Mouse (Mus musculus): Measurements from ENCODE around the gene Ttc23. TPM values are rescaled to one million over a fixed set of nuclear protein-coding genes. Genes with fewer than 3 reads are reported as not detected.

Ttc23 gene
- total and polyA plus RNA-seq, 3 experiments: 0.89 to 2.5 (median 0.93) TPM

- Histone ChIP-seq H3K27me3 (replicated peaks) (no peaks in the 10 kb centered on the region), H3K4me2 (ENCODE audit: insufficient read depth, low read depth, poor library complexity, severe bottlenecking) (no peak overlapping the region), H3K9me3 (replicated peaks; ENCODE audit: low read length) (no peaks in the 10 kb centered on the region), H3K4me1 (ENCODE audit: control insufficient read depth in 1 of 2, insufficient read depth in 2 of 2) (0 out of 4 replicates have a peak, but pooled peaks cover 0 to 3% of the 10 kb centered on the region in 2 experiments), H3K9ac (ENCODE audit: insufficient read depth, low read depth) (no peak overlapping the region), H3K36me3 (replicated peaks in 1 of 2; ENCODE audit: control insufficient read depth in 1 of 2, insufficient read depth in 1 of 2, low read length in 1 of 2) (peaks cover 0 to 2% of the 10 kb centered on the region in 2 experiments), H3K27ac (ENCODE audit: insufficient read depth, low read depth) (no peak overlapping the region), H3K4me3 (replicated peaks in 1 of 3; ENCODE audit: low read depth in 2 of 3, low read length in 2 of 3, poor library complexity in 1 of 3) (no peak overlapping the region), H3K79me2 (replicated peaks; ENCODE audit: control insufficient read depth, extremely low read depth, insufficient read depth, poor library complexity, severe bottlenecking) (no peaks in the 10 kb centered on the region)
- no peak for TF ChIP-seq POLR2A (IDR thresholded peaks at IDR 0.05; ENCODE audit: low read depth, low read length)
- TF ChIP-seq EP300 (IDR thresholded peaks at IDR 0.05; ENCODE audit: low read length): no peak
- TF ChIP-seq ZMIZ1 (IDR thresholded peaks at IDR 0.05; ENCODE audit: low read depth, low read length): no peak
- TF ChIP-seq MXI1 (IDR thresholded peaks at IDR 0.05; ENCODE audit: low read depth, low read length): no peak
- TF ChIP-seq BHLHE40 (IDR thresholded peaks at IDR 0.05; ENCODE audit: low read depth, low read length): no peak
- no peak for TF ChIP-seq MAX (IDR thresholded peaks at IDR 0.05; ENCODE audit: low read length)
- no peak for TF ChIP-seq UBTF (IDR thresholded peaks at IDR 0.05; ENCODE audit: low read depth, low read length)
- TF ChIP-seq NELFE (IDR thresholded peaks at IDR 0.05; ENCODE audit: low read depth, low read length): no peak
- no peak for TF ChIP-seq CTCF (conservative IDR thresholded peaks at IDR 0.05 in 1 of 2, IDR thresholded peaks at IDR 0.05 in 1 of 2; ENCODE audit: low read depth in 2 of 2, low read length in 2 of 2)
- no peak for TF ChIP-seq RCOR1 (conservative IDR thresholded peaks at IDR 0.05; ENCODE audit: low read depth, low read length)
- TF ChIP-seq CHD2 (IDR thresholded peaks at IDR 0.05; ENCODE audit: low read length): no peak
- no peak for TF ChIP-seq ZKSCAN1 (IDR thresholded peaks at IDR 0.05; ENCODE audit: borderline replicate concordance, low read depth, low read length)
- TF ChIP-seq HCFC1 (IDR thresholded peaks at IDR 0.05; ENCODE audit: low read depth, low read length): no peak
- no peak for TF ChIP-seq GABPA (IDR thresholded peaks at IDR 0.05; ENCODE audit: insufficient replicate concordance, low read depth, low read length)
- no peak for TF ChIP-seq USF1 (IDR thresholded peaks at IDR 0.05; ENCODE audit: low read depth, low read length)
- TF ChIP-seq TBP (conservative IDR thresholded peaks at IDR 0.05; ENCODE audit: low read depth, low read length): no peak
- in situ Hi-C loops (cut with MboI; ENCODE audit: low pct_ligation_motif_present, low pct_unique_long_range_greater_than_20kb, low sequenced_read_pairs) (loop anchor here (25.0 kb wide), 1 partner anchor 439 kb away; no protein-coding TSS in a partner anchor), dilution Hi-C loops (cut with MboI; ENCODE audit: extremely low pct_ligation_motif_present, extremely low pct_unique_long_range_greater_than_20kb, low sequenced_read_pairs) (no loop called here)
- DNase-seq (ENCODE audit: extremely low read depth): no peak
Observed at GRCm38 (mm10) chr7:67697892-67698630, 50.9 kb downstream of the Ttc23 start.

GRCm38 (mm10) chr7:67699301-67699700 is 52.1 kb downstream of the Ttc23 start:
- Histone ChIP-seq H3K4me3 (replicated peaks in 1 of 3; ENCODE audit: low read depth in 2 of 3, low read length in 2 of 3, poor library complexity in 1 of 3) (no peak overlapping the region), H3K27me3 (replicated peaks) (no peaks in the 10 kb centered on the region), H3K4me2 (ENCODE audit: insufficient read depth, low read depth, poor library complexity, severe bottlenecking) (no peak overlapping the region), H3K4me1 (ENCODE audit: control insufficient read depth in 1 of 2, insufficient read depth in 2 of 2) (0 out of 4 replicates have a peak, but pooled peaks cover 0 to 3% of the 10 kb centered on the region in 2 experiments), H3K79me2 (replicated peaks; ENCODE audit: control insufficient read depth, extremely low read depth, insufficient read depth, poor library complexity, severe bottlenecking) (no peaks in the 10 kb centered on the region), H3K9me3 (replicated peaks; ENCODE audit: low read length) (no peaks in the 10 kb centered on the region), H3K36me3 (replicated peaks in 1 of 2; ENCODE audit: control insufficient read depth in 1 of 2, insufficient read depth in 1 of 2, low read length in 1 of 2) (peaks cover 0 to 2% of the 10 kb centered on the region in 2 experiments), H3K9ac (ENCODE audit: insufficient read depth, low read depth) (no peak overlapping the region), H3K27ac (ENCODE audit: insufficient read depth, low read depth) (no peak overlapping the region)
- in situ Hi-C loops (cut with MboI; ENCODE audit: low pct_ligation_motif_present, low pct_unique_long_range_greater_than_20kb, low sequenced_read_pairs) (loop anchor here (25.0 kb wide), 1 partner anchor 438 kb away; no protein-coding TSS in a partner anchor), dilution Hi-C loops (cut with MboI; ENCODE audit: extremely low pct_ligation_motif_present, extremely low pct_unique_long_range_greater_than_20kb, low sequenced_read_pairs) (no loop called here)
- DNase-seq (ENCODE audit: extremely low read depth): no peak
- TF ChIP-seq POLR2AphosphoS2 (IDR thresholded peaks at IDR 0.05; ENCODE audit: low read depth, low read length) (no peak), CHD2 (IDR thresholded peaks at IDR 0.05; ENCODE audit: low read length) (no peak), ELF1 (IDR thresholded peaks at IDR 0.05; ENCODE audit: low read depth, low read length) (no peak), ZMIZ1 (IDR thresholded peaks at IDR 0.05; ENCODE audit: low read depth, low read length) (no peak), ZNF384 (IDR thresholded peaks at IDR 0.05; ENCODE audit: low read depth, low read length) (no peak)

All from CH12.LX (cell line).